Mouse (Mus musculus) erythroblast, embryonic 14.5 days (primary cell): Measurements from ENCODE around the gene Cdkn2aip.

Experiments used
- GATA1 ChIP-seq: IDR thresholded peaks from 2 replicates; pipeline ENCODE4 v1.6.1; 2012; ENCODE audit warnings: low read length, inconsistent platforms, mixed read lengths
- TAL1 ChIP-seq: IDR thresholded peaks from 3 replicates; pipeline ENCODE4 v1.6.1; 2012; ENCODE audit warnings: low read length, inconsistent platforms, mixed read lengths

DNA sequence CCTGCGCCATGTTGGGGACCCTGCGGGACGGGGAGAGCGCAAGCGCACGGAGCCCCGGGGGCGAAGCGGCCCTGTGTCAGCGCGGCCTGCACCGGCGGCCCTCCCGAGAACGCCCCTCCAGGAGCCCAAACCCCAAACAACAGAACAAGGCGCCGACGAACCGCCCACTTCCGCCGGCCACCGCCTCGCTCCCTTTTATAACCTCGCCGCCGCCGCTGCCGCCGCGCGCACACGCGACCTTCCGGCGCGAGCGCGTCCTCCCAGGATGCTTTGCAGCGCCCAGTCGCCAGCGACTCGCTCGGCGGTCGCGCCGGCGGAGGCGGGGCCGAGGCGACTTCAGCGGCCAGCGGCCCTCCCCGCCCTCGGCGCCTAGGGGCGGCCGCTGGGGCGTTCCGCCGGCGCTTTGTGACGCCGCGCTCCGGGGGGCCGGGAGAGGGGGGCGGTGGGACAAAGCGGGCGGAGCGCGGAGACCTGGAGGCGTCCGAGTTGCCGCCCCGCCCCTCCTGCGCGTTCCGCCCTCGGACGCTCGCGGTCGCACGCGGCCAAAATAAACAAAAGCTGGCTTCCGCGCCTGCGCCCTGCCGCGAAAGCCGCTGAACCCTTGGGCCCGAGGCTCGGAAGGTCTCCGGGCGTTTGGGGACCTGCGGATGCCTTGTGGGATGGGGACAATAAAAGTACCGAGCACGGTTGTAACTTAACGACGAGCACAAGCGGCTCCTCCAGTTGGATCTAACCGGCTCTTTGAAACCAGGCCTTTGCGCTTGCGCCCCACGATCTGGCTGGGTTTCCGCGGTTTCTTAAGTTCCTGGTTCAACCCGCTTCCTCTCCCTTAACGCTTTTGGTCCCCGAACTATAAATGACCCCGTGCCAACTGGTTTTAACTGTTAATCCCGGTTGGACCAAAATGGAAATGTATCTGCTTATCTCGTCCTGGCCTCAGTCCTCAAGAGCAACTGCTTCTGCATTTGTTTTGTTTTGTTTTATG, at the start of gene Cdkn2aip:
- TF ChIP-seq GATA1 = no peak
- TF ChIP-seq TAL1 = no peak
